Mouse (Mus musculus) midbrain, embryonic 10.5 days (tissue): Measurements from ENCODE around the gene Ecd. TPM values are rescaled to one million over a fixed set of nuclear protein-coding genes. Genes with fewer than 3 reads are reported as not detected.

ENCODE experiments used
- DNase-seq: peaks from one replicate; pipeline ENCODE4 v3.0.0-alpha.2; 2017; ENCODE audit warnings: low spot score
- H3K27ac ChIP-seq: fragments of 300-500 bp; sonication (generic); replicated peaks from 2 replicates; pipeline ENCODE4 v1.5.1; 2016; ENCODE audit warnings: mild to moderate bottlenecking
- H3K27me3 ChIP-seq: fragments of 300-500 bp; sonication (generic); 2 replicates; pipeline ENCODE4 v1.6.1; 2016; ENCODE audit warnings: low read depth, mild to moderate bottlenecking; ENCODE audit not compliant: poor library complexity, severe bottlenecking
- H3K36me3 ChIP-seq: fragments of 300-500 bp; sonication (generic); 2 replicates; pipeline ENCODE4 v1.6.1; 2016; ENCODE audit warnings: mild to moderate bottlenecking, moderate library complexity
- H3K4me1 ChIP-seq: fragments of 300-500 bp; sonication (generic); 2 replicates; pipeline ENCODE4 v1.6.1; 2016
- H3K4me3 ChIP-seq: fragments of 300-500 bp; sonication (generic); 2 replicates; pipeline ENCODE4 v1.5.1; 2016; ENCODE audit warnings: mild to moderate bottlenecking, moderate library complexity
- H3K9me3 ChIP-seq: fragments of 300-500 bp; sonication (generic); replicated peaks from 2 replicates; pipeline ENCODE4 v1.6.1; 2016; ENCODE audit warnings: mild to moderate bottlenecking
- WGBS: fragments of 180-500 bp; shearing (Covaris S2); methylation state at CpG from one replicate; pipeline ENCODE4 v1.1.7; 2016; 5-methylcytosine and 5-hydroxymethylcytosine counted together
- polyA plus RNA-seq: library from polyadenylated mRNA; unstranded; fragments of >200 nt; fragmentation: Nextera tagmentation; extraction: Ambion mirVana; gene quantifications from 2 replicates; pipeline ENCODE4 v1.2.1, GENCODE M21; 2016

Gene Ecd
- polyA plus RNA-seq, 1 experiment from 2014 or later, result 73.8 TPM

DNA sequence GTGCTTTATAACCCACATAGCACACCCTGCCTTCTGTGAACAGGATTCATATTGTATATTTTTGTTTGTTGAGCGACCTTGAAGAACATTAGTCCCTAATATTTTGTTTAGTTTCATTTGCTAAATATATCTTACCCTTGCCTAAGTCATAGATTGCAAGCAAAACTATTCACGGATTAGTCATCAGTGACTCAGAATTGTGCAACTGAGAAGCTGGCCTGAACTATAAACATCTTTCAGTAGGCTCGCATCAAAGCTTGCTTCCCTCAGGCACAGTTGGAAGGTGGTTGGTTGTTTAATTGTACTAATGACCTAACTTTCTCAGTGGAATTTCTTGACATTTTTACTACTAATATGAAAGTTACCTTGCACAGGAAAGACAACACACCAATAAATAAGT, 49.8 kb downstream of the Ecd start:
- no peaks in the 10 kb centered on the region for H3K27me3 ChIP-seq
- no peak overlapping the region for H3K4me3 ChIP-seq
- H3K9me3 ChIP-seq, result no peaks in the 10 kb centered on the region
- H3K36me3 ChIP-seq, result no peaks in the 10 kb centered on the region
- peaks cover 7% of the 10 kb centered on the region for H3K4me1 ChIP-seq
- no peak for DNase-seq
- 87% methylated on average over 3 of the region's 3 CpGs for WGBS
- no peak overlapping the region for H3K27ac ChIP-seq

- Histone ChIP-seq H3K27me3 (no peaks in the 10 kb centered on the region), H3K27ac (no peak overlapping the region), H3K36me3 (no peaks in the 10 kb centered on the region), H3K9me3 (no peaks in the 10 kb centered on the region), H3K4me3 (no peak overlapping the region), H3K4me1 (peaks cover 7% of the 10 kb centered on the region)
- no peak for DNase-seq
- WGBS, result 82% methylated on average over 3 of the region's 3 CpGs
These were observed 50.3 kb downstream of the Ecd start for GRCm38 (mm10) chr14:20297616-20298015.

GRCm38 (mm10) chr14:20294947-20295346, 53.0 kb downstream of the Ecd start:
- 63% methylated on average over 8 of the region's 8 CpGs for WGBS
- H3K27ac ChIP-seq, result no peak overlapping the region
- no peaks in the 10 kb centered on the region for H3K27me3 ChIP-seq
- peaks cover 10% of the 10 kb centered on the region for H3K4me1 ChIP-seq
- H3K4me3 ChIP-seq, result peak overlapping the region; percentile 60
- no peaks in the 10 kb centered on the region for H3K36me3 ChIP-seq
- H3K9me3 ChIP-seq, result no peaks in the 10 kb centered on the region
- DNase-seq, result no peak

GRCm38 (mm10) chr14:20294117-20294892, 53.6 kb downstream of the Ecd start, which contains the start of gene Nudt13:
Nudt13 (plus strand) TSS chr14:20294697.
- Histone ChIP-seq H3K9me3 (no peaks in the 10 kb centered on the region), H3K27ac (peak within 1 kb of the TSS; percentile 47)
- whole genome bisulfite sequencing, result 23% methylated on average over 14 of the region's 14 CpGs

GRCm38 (mm10) chr14:20291391-20291790, 56.5 kb downstream of the Ecd start:
- Histone ChIP-seq H3K27ac (no peak overlapping the region), H3K27me3 (no peaks in the 10 kb centered on the region), H3K9me3 (no peaks in the 10 kb centered on the region), H3K36me3 (no peaks in the 10 kb centered on the region), H3K4me1 (peaks cover 10% of the 10 kb centered on the region), H3K4me3 (no peak overlapping the region)
- WGBS, result 67% methylated on average over 4 of the region's 4 CpGs
- no peak for DNase-seq

More at GRCm38 (mm10) chr14:20294117-20294892, 53.6 kb downstream of the Ecd start, which contains the start of gene Nudt13:
- peak within 1 kb of the TSS; percentile 60 for H3K4me3 ChIP-seq
- H3K36me3 ChIP-seq, result no peaks in the 10 kb centered on the region
- peaks cover 10% of the 10 kb centered on the region for H3K4me1 ChIP-seq
- H3K27me3 ChIP-seq, result no peaks in the 10 kb centered on the region
- peak; percentile 74 for DNase-seq

Other genes with a start within 250 kb of the Ecd start
- gene Saysd1, start 209.6 kb downstream of the Ecd start, polyA plus RNA-seq, result 10.2 and 11.3 TPM in 2 replicates
- 10.2 TPM in 2 replicates for gene Kcnk5, start 166.3 kb downstream of the Ecd start, polyA plus RNA-seq
- not detected in 2 replicates for gene Kcnk16, start 78.9 kb downstream of the Ecd start, polyA plus RNA-seq
- 11.8 and 13.4 TPM in 2 replicates for gene Nudt13, start 53.4 kb downstream of the Ecd start, polyA plus RNA-seq
- 46.4 and 50.4 TPM in 2 replicates for gene Fam149b, start within 50 bp of the Ecd start, polyA plus RNA-seq
- 331 and 350 TPM in 2 replicates for gene Dnajc9, start 40.8 kb upstream of the Ecd start, polyA plus RNA-seq
- gene Mrps16, start 45.5 kb upstream of the Ecd start, polyA plus RNA-seq, result 79.9 and 85.5 TPM in 2 replicates
- gene Cfap70, start 104.1 kb upstream of the Ecd start, polyA plus RNA-seq, result 0.46 and 0.66 TPM in 2 replicates
- 11.8 and 15.5 TPM in 2 replicates for gene Anxa7, start 132.0 kb upstream of the Ecd start, polyA plus RNA-seq
- gene Mss51, start 148.8 kb upstream of the Ecd start, polyA plus RNA-seq, result 1.1 and 1.2 TPM in 2 replicates
- gene Ppp3cb, start 198.5 kb upstream of the Ecd start, polyA plus RNA-seq, result 40.9 and 48.8 TPM in 2 replicates